Mouse (Mus musculus): ENCODE data around the gene Fhdc1.

DNA sequence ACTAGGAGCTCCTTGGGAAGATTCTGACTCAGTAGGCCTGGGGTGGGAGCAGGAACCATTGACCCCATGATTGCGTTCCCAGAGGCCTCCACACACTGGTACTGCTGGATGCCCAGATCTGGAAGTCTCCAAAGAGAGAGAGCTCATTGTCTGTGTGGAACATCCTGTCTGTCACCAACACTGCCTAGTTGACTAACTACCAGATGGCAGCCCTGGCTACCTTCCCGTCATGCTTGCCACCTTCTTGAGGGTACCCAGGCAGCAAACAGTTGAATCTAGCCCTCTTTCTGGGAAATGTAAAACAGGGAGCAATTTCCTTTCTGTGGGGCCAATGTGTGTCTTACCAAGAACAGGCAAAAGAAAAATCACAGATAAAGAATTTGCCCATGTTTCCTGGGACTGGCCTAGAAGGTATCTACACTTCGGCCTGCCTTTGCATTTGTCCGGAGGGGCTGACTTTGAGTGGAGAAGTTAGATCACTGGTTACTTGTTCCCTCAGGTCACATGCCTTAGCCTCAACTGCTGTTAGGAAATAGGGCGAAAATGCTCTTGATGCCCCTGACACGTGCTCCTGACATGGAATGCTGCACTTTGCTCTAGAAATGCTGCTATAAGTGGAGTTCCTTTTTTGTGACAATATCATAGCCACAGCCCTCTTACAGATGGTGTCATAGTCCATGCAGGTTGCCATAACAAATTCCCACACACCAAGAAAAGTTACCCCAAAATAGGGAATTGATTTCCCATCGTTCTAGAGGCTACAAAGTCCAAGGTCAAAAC is 40.6 kb downstream of the Fhdc1 start:
- no peak for TF ChIP-seq POU5F1 (IDR thresholded peaks at IDR 0.05; ENCODE audit: borderline replicate concordance, low read length)
- no peak for TF ChIP-seq CTCF (conservative IDR thresholded peaks at IDR 0.05; ENCODE audit: low read length)
- no peak for TF ChIP-seq NANOG (IDR thresholded peaks at IDR 0.05; ENCODE audit: borderline replicate concordance, low read length)
